Mouse (Mus musculus): ENCODE data around the gene Pkn3.

- TF ChIP-seq CTCF (IDR thresholded peaks at IDR 0.05; ENCODE audit: low read depth) = no peak
- no peak for TF ChIP-seq EP300 (IDR thresholded peaks at IDR 0.05; ENCODE audit: low read depth)
Observed at GRCm38 (mm10) chr2:30038370-30038769, 39.1 kb upstream of the Pkn3 start.

Measured in liver, embryonic 14.5 days (tissue).